Mouse (Mus musculus) urinary bladder, postnatal 4 days (tissue): Measurements from ENCODE around the gene Ccdc85c.

Experiments used
- DNase-seq, 2 experiments: peaks; one replicate each; pipeline ENCODE4 v3.0.0; 2021 to 2022; ENCODE audit warnings: low spot score in 2 of 2

The Ccdc85c gene

DNA sequence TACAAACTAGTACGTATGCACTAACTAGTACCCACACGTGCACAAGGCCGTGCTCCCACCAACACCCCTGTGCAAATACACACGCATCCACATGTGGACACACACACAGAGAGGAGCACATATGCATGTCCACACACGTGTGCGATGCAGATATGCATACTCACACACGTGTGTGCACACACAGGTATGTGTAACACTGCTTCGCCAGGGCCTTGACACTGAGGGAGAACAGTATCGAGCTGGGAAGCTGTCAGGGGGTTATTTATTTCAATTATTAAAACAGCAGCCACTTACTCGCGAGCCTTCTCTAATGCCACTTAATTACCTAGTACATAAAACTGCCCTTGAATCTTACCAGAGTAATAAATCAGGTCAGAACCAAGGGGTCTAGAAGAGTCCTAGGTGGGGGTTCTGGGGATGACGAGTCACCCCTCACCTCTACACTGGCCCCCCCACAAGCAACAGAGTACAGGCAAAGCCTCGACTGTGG, 34.8 kb downstream of the Ccdc85c start:
- DNase-seq: no peak

DNA sequence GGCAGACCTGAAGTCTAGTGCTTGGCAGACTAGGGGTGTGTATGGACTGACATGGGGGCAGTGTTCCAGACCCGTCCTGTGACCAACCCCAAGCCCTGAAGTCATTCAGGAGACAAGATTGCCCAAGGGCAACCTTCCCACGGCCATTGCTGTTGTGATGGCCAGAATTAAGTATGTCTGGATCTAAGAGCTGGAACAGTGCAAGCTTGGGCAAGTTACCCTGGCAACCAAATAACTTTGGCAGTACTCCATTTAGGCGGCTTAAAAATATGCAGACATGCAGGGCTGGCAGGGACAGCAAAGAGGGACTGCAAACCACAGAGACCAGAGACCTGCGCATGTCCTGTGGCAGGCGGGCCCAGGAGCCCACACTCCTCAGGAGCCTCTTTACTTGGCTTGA, 35.8 kb downstream of the Ccdc85c start:
- no peak for DNase-seq

DNA sequence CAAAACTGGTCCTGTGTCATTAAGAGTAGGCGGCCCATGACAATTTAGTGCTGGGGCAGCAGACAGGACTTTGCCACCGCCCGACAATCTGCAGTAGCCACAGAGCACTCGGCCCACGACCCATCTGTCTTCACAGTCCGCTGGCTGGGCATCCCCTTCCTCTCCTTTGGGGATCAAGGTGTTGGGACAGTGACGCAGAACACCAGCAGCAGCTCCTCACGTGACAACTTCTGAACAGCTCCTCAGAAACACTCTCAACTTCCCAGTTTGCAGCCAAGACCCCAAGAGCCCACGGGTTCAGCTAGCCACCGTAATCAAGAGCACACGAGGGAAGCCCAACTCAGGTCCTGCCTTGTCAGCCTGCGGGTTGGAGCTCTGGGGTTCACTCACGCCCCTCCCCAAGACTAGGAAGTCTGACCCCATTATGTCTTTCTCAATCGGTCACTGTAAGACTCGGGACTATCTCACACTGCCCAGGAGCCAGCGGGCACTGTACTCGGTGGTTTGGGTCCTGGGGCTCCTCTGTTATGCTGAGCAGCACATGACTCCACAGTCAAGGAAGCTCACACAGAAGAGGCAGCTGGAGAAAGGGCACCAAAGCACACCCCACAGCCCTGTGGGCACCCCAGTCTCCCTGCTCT, 36.7 kb downstream of the Ccdc85c start:
- DNase-seq: no peak

- DNase-seq: no peak
Measured at GRCm38 (mm10) chr12:108237300-108238006, 37.8 kb downstream of the Ccdc85c start.

DNA sequence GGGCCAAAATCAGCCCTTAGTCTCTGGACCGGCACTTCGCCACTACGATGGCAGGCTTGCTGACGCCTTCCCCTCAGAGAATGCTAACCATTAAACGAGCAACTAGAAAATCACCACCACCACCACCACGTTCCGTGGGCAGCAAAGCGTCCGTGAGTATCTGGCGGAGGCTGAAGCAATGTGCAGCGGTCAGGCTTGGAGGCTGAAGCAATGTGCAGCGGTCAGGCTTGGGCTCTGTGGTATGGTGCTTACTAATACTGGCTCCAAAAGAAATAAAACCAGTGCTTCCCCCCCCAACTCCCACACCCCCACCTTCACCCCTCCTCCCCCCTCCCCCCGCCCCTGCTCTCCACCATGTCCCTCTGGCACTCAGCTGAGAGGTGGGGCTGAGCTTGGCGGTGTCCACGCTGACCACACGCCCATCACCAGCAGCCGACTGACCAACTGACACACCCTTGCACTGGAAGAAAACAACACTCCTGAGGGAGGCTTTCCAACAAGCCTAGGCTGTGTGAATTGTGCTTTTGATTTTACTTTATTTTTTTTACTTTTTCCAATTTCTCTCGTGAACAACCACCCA, 39.2 kb downstream of the Ccdc85c start:
- no peak for DNase-seq

GRCm38 (mm10) chr12:108234832-108235602, 40.2 kb downstream of the Ccdc85c start:
- no peak for DNase-seq

- DNase-seq: no peak
Measured at GRCm38 (mm10) chr12:108233736-108234135, 41.5 kb downstream of the Ccdc85c start.

- DNase-seq: no peak
Measured at GRCm38 (mm10) chr12:108231901-108232300, 43.3 kb downstream of the Ccdc85c start.

DNA sequence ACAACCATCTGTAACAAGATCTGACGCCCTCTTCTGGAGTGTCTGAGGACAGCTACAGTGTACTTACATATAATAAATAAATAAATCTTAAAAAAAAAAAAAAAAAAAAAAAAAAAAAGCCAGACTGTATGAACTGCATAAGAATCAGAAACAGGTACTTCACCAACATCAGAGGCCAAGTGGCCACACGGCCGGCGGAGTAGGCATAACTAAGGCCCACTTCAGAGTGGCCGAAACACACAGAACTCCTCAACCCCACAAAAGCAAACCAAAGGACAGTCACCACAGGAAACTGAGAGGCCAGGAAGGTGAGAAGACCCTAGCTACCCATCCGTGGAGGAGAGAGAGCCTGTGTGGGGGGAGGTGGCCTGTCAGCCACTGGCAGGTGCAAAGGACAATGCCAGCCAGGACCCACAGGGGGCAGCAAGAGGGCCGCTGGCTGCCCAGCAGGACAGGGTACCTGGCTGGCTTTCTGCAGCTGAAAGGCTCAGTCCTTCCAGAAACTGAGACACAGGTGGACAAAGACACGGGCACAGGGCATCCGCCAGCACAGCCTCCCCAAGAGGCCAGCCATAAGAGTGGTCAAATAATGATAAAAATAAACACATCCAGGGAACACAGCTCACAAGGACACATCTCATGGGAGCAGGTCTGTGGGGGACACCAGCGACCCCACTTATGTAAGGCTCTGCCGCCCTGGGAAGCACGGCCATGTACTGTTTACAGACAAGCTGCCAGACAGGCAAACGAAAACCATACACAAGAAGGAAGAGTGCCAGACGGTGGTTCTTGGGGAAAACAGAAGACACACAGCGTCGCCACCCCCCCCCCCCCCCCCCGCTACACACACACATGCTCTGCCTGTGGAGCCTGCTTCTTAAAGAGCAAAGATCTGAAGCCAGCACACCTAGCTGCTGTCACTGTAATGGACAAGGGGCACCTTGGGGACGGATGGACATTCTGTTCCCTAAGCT, 44.1 kb downstream of the Ccdc85c start:
- DNase-seq: no peak

GRCm38 (mm10) chr12:108230077-108230476, 45.1 kb downstream of the Ccdc85c start:
- no peak for DNase-seq

- DNase-seq: no peak
Measured at GRCm38 (mm10) chr12:108227527-108227926, 47.7 kb downstream of the Ccdc85c start.

GRCm38 (mm10) chr12:108226941-108227340, 48.3 kb downstream of the Ccdc85c start:
- DNase-seq: no peak

GRCm38 (mm10) chr12:108226216-108226615, 49.0 kb downstream of the Ccdc85c start:
- no peak for DNase-seq

DNA sequence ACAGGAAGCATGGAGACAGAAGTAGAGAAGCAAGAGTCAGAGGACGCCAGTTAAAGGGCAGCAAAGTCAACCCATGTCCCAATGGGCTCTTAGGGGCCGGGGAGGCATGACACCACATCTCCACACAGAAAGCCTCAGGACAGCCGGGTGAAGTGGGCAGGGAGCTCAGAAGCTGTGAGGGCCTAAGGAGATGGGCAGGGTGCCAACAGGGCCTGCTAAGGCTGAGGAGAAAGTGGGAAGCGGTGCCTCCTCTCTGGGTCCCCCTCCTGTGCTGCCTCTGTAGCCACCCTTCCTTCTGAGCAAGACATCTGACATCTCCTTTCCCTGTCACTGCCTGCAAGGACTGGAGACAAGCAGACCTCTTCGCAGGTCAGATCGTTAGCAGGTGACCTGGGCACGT, 49.4 kb downstream of the Ccdc85c start:
- DNase-seq: no peak

GRCm38 (mm10) chr12:108223357-108223756, 51.9 kb downstream of the Ccdc85c start:
- DNase-seq: no peak

DNA sequence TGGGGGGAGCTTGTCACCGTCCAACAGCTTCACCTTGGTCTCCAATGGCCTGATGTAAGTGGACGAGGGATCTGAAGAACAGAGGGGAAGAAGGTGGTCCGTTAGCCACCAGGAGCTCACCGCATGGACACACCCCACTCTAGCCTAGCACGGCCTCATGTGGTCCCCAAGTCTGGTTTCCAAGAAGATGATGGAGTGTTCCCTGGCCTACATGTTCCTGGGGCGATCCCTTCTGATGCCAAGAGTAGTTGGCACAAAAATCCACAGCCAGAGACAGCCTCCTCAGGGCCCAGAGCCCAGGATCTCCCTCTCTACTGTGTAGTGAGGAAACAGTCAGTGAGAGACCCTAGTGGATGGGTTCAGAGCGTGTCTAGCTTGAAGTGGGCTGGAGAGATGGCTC, 53.5 kb downstream of the Ccdc85c start:
- no peak for DNase-seq

GRCm38 (mm10) chr12:108221206-108221605, 54.0 kb downstream of the Ccdc85c start:
- no peak for DNase-seq

- DNase-seq: no peak
Measured at GRCm38 (mm10) chr12:108220621-108221020, 54.6 kb downstream of the Ccdc85c start.

DNA sequence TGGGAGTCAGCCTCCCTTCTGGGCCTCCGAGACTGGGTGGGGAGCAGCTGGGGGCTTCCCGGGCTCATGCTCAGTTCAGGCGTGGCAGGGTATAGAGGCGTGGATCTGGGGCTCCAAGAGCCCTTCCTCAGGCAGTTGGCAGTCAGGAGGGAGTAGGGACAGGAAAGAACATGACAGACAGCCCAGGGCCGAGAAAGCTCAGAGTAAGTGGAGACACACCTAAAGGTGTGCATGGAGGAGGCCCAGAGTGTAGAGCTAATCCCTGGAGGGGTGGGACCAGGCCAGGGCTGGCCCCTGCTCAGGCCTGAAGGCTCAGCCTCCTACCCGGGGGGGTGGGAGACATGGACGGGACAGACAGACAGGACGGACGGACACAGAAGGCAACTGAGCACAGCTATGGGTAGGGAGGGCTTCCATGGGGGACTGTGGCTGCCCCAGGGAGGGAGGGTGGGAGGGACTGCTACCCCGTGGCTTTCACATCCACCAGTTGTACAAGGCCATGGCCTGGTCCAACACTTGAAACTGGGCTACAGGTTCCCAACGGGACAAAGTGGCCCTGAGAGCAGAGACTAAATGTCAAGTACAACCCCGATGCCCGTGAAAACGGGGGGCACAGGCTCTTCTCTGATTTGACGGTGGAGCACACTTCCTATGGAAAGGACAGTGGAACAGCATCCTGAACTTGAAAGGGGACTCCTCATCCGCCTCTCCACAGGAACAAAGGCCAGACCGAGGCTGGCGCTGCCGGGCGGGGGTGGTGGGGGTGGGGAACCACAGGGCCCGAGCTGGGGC, 55.2 kb downstream of the Ccdc85c start:
- DNase-seq: no peak

DNA sequence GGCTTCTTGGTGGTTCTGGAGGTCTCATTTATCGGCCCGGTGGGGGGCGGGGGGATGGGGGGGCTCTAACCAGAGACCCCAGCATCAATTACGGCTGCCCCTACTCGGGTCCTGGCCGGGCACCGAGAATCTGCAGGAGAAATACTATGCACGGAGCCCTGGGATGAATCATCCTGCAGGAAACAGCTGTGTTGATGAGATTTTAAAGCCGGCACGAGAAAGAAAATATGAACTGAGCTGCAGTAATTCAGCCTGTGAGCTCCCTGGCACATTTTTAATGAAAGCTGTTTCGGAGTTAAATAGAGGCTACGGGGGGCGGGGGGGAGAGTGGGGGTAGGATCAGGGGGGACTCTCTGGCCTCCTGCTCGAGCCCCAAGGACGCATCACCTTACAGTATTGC, 56.1 kb downstream of the Ccdc85c start:
- DNase-seq: no peak
